Comparison of ENCODE assay signal across 9 mouse cellular contexts in genomic region chr11:29777964-29778363, GRCm38 (mm10). TPM values are rescaled to one million over a fixed set of nuclear protein-coding genes. Genes with fewer than 3 reads are reported as not detected.
A peak's percentile ranks its signal among the peaks of the same experiment; 100 is the strongest.
DNase-seq lines count a peak whose midpoint lies in the region; TF ChIP-seq lines count a peak whose summit lies in the region.
"Had no signal": no experiment of that assay in that cellular context is flagged by ENCODE, and none has a peak within 500 bp of the region (broad histone marks: within the 10 kb centered on the region; RNA-seq: fewer than 3 reads in every experiment).

No protein-coding gene starts in this region.

- peak; percentile 63 to 69 for DNase-seq in layer of hippocampus, adult 2 months (ENCODE audit: low spot score in 2 of 2)
- no peak for DNase-seq in layer of hippocampus, postnatal 10 days (ENCODE audit: low spot score in 2 of 2)
- peak; percentile 53 to 59 for DNase-seq in frontal cortex, postnatal 25 days (ENCODE audit: low spot score in 2 of 2)
- peak; percentile 72 to 80 for DNase-seq in heart, postnatal 14 days
- peak; percentile 77 for DNase-seq in right cerebral cortex, postnatal 14 days
- DNase-seq in cerebellum, postnatal 36 days = no peak
- DNase-seq in liver = no peak
- DNase-seq in B cell, adult 2 months = no peak

- H3K27ac ChIP-seq in layer of hippocampus, adult 2 months = peak overlapping the region; percentile 64; the same call in 1 of the 2 replicates
- H3K27ac ChIP-seq: embryonic facial prominence, embryonic 13.5 days had no signal

- intact Hi-C loops in heart, postnatal 14 days (cut with DNase I) = no loop called here

- H3K4me3 ChIP-seq in layer of hippocampus, adult 2 months = no peak overlapping the region
- H3K4me3 ChIP-seq: embryonic facial prominence, embryonic 13.5 days had no signal

- no peak for TF ChIP-seq CTCF in layer of hippocampus, adult 2 months (conservative IDR thresholded peaks at IDR 0.05)

RNA-seq across cellular contexts. Expression of gene 4931440F15Rik, which starts 47.5 kb away (rescaled TPM):
- total RNA-seq in layer of hippocampus, adult 2 months (2021) = 1 to 10 TPM; 2.4 to 3.1 TPM
- total RNA-seq in layer of hippocampus, postnatal 10 days (2021) = 1 to 10 TPM; 2.2 to 3.1 TPM
- 1 to 10 TPM; 1.2 to 1.8 TPM for total RNA-seq in heart, postnatal 14 days (2021)

Comparison
In these comparisons a context has a peak if more than half of its experiments do, and no peak if none do; other contexts are left out.
1. DNase-seq: peak in layer of hippocampus, adult 2 months (2 of 2), frontal cortex, postnatal 25 days (2 of 2), heart, postnatal 14 days (2 of 2) and right cerebral cortex, postnatal 14 days (single experiment); none in layer of hippocampus, postnatal 10 days (0 of 2), cerebellum, postnatal 36 days (0 of 2), liver (single experiment) and B cell, adult 2 months (0 of 2).